Comparison of ENCODE assay signal across 26 mouse cellular contexts in the genomic region with DNA sequence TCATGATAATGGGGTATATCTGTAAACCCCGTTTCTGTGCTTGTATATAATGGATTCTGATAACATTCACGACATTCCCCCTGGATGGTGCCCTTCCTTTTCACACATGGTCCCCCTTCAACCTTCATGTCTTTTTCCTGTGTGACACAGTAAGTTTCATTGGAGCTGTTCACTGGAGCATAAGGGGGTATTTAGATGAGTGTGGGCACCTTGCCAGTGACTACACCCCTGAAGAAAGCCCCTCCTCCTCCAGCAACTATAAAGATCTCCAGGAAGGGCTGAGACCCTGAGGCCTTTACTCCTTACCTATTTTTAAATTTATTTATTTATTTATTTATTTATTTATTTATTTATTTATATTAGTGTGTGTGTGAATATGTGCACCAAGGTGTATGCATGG. TPM values are rescaled to one million over a fixed set of nuclear protein-coding genes. Genes with fewer than 3 reads are reported as not detected.
DNase-seq lines count a peak whose midpoint lies in the region; ATAC-seq lines count a peak whose summit lies in the region.
"Had no signal": no experiment of that assay in that cellular context is flagged by ENCODE, and none has a peak within 500 bp of the region (broad histone marks: within the 10 kb centered on the region; RNA-seq: fewer than 3 reads in every experiment).

No protein-coding gene starts in this region.

- H3K9me3 ChIP-seq in forebrain, embryonic 13.5 days (replicated peaks): no peaks in the 10 kb centered on the region
- no peaks in the 10 kb centered on the region for H3K9me3 ChIP-seq in forebrain, embryonic 10.5 days
- no peaks in the 10 kb centered on the region for H3K9me3 ChIP-seq in midbrain, embryonic 11.5 days (ENCODE audit: control insufficient read depth, low read length)
- no peaks in the 10 kb centered on the region for H3K9me3 ChIP-seq in midbrain, embryonic 13.5 days
- H3K9me3 ChIP-seq: embryonic facial prominence, embryonic 13.5 days; embryonic facial prominence, embryonic 15.5 days had no signal

- H3K4me2 ChIP-seq in forebrain, embryonic 13.5 days: no peak overlapping the region
- H3K4me2 ChIP-seq in midbrain, embryonic 11.5 days: no peak overlapping the region
- no peak overlapping the region for H3K4me2 ChIP-seq in midbrain, embryonic 13.5 days (replicated peaks)
- H3K4me2 ChIP-seq: embryonic facial prominence, embryonic 13.5 days; embryonic facial prominence, embryonic 15.5 days had no signal

- H3K36me3 ChIP-seq in forebrain, embryonic 13.5 days (ENCODE audit: poor library complexity, severe bottlenecking): no peaks in the 10 kb centered on the region
- H3K36me3 ChIP-seq in forebrain, embryonic 10.5 days (replicated peaks): no peaks in the 10 kb centered on the region
- H3K36me3 ChIP-seq in midbrain, embryonic 11.5 days (ENCODE audit: control insufficient read depth, insufficient read depth, low read length): no peaks in the 10 kb centered on the region
- H3K36me3 ChIP-seq in midbrain, embryonic 13.5 days: no peaks in the 10 kb centered on the region
- H3K36me3 ChIP-seq: embryonic facial prominence, embryonic 13.5 days; embryonic facial prominence, embryonic 15.5 days; G1E had no signal

- H3K4me1 ChIP-seq in forebrain, embryonic 13.5 days: peaks cover 10% of the 10 kb centered on the region
- H3K4me1 ChIP-seq in forebrain, embryonic 10.5 days: no peaks in the 10 kb centered on the region
- no peaks in the 10 kb centered on the region for H3K4me1 ChIP-seq in midbrain, embryonic 11.5 days (ENCODE audit: control insufficient read depth, insufficient read depth, low read length)
- H3K4me1 ChIP-seq in midbrain, embryonic 13.5 days (replicated peaks): no peaks in the 10 kb centered on the region
- H3K4me1 ChIP-seq: embryonic facial prominence, embryonic 13.5 days; embryonic facial prominence, embryonic 15.5 days had no signal

- no peak overlapping the region for H3K9ac ChIP-seq in forebrain, embryonic 13.5 days
- H3K9ac ChIP-seq in midbrain, embryonic 11.5 days (ENCODE audit: low read length): no peak overlapping the region
- H3K9ac ChIP-seq in midbrain, embryonic 13.5 days (replicated peaks): no peak overlapping the region
- H3K9ac ChIP-seq: embryonic facial prominence, embryonic 13.5 days; embryonic facial prominence, embryonic 15.5 days had no signal

- 0 out of 2 replicates have a peak, but pooled peaks have one; percentile 38 for ATAC-seq in forebrain, embryonic 13.5 days
- ATAC-seq in midbrain, embryonic 11.5 days (ENCODE audit: low FRiP score): no peak
- ATAC-seq in midbrain, embryonic 13.5 days: no peak
- ATAC-seq: activated CD4-positive, CD25-positive, alpha-beta regulatory T cell, adult 4 months; CD4-positive, CD25-positive, alpha-beta regulatory T cell, adult 4 months; forebrain, embryonic 16.5 days; Patski had no signal

- DNase-seq in forebrain, embryonic 10.5 days (ENCODE audit: extremely low spot score, low spot score): no peak
- peak; percentile 30 for DNase-seq in heart, adult 11 months
- DNase-seq in heart, adult 18-20 months: no peak
- peak; percentile 49 for DNase-seq in midbrain, embryonic 11.5 days (ENCODE audit: low spot score, missing footprints)
- DNase-seq: adrenal gland, adult 8-10 months; adrenal gland, postnatal 14 days; adrenal gland, postnatal 36 days; B cell, adult 2 months; cerebellum, adult 11 months; cerebellum, adult 18-20 months; cerebellum, adult 8-10 months; cerebellum, adult 9-11 months; cerebellum, postnatal 14 days; cerebellum, postnatal 36 days; embryo, embryonic 11 days had no signal

- H3K27me3 ChIP-seq in forebrain, embryonic 13.5 days: no peaks in the 10 kb centered on the region
- H3K27me3 ChIP-seq in forebrain, embryonic 10.5 days (ENCODE audit: poor library complexity, severe bottlenecking): no peaks in the 10 kb centered on the region
- no peaks in the 10 kb centered on the region for H3K27me3 ChIP-seq in midbrain, embryonic 11.5 days (ENCODE audit: control insufficient read depth, insufficient read depth, low read length)
- no peaks in the 10 kb centered on the region for H3K27me3 ChIP-seq in midbrain, embryonic 13.5 days
- H3K27me3 ChIP-seq: CH12.LX; embryonic facial prominence, embryonic 13.5 days; embryonic facial prominence, embryonic 15.5 days; Patski had no signal

- WGBS in forebrain, embryonic 13.5 days: 50% methylated on average over 2 of the region's 2 CpGs
- 93% methylated on average over 2 of the region's 2 CpGs for WGBS in forebrain, embryonic 10.5 days
- 91% methylated on average over 2 of the region's 2 CpGs for WGBS in midbrain, embryonic 11.5 days
- 84% methylated on average over 2 of the region's 2 CpGs for WGBS in midbrain, embryonic 13.5 days

- no peak overlapping the region for H3K27ac ChIP-seq in forebrain, embryonic 13.5 days
- no peak overlapping the region for H3K27ac ChIP-seq in forebrain, embryonic 10.5 days
- no peak overlapping the region for H3K27ac ChIP-seq in midbrain, embryonic 11.5 days (ENCODE audit: low read depth, low read length)
- H3K27ac ChIP-seq in midbrain, embryonic 13.5 days: no peak overlapping the region
- H3K27ac ChIP-seq: embryonic facial prominence, embryonic 13.5 days; embryonic facial prominence, embryonic 15.5 days had no signal

- H3K4me3 ChIP-seq in forebrain, embryonic 13.5 days: no peak overlapping the region
- no peak overlapping the region for H3K4me3 ChIP-seq in forebrain, embryonic 10.5 days
- H3K4me3 ChIP-seq in midbrain, embryonic 11.5 days (ENCODE audit: low read depth, low read length): no peak overlapping the region
- H3K4me3 ChIP-seq in midbrain, embryonic 13.5 days (replicated peaks): no peak overlapping the region
- H3K4me3 ChIP-seq: embryonic facial prominence, embryonic 13.5 days; embryonic facial prominence, embryonic 15.5 days; erythroblast, embryonic 14.5 days had no signal

RNA-seq across cellular contexts. Expression of gene Xylt1, which starts 24.5 kb away (rescaled TPM):
- 2.4 and 2.5 TPM in 2 replicates for polyA plus RNA-seq in forebrain, embryonic 13.5 days (2015; fragmentation: Nextera tagmentation; extraction: Ambion mirVana)
- 1.7 and 2.3 TPM in 2 replicates for polyA plus RNA-seq in forebrain, embryonic 10.5 days (2016; fragmentation: Nextera tagmentation; extraction: Ambion mirVana)
- 1 to 10 TPM; 1.8 to 2.4 TPM for total RNA-seq in heart, adult 18-20 months (2021)
- polyA plus RNA-seq in midbrain, embryonic 11.5 days (2014; fragmentation: Nextera tagmentation; extraction: Ambion mirVana): 0.83 and 1.1 TPM in 2 replicates
- 1.2 and 1.7 TPM in 2 replicates for polyA plus RNA-seq in midbrain, embryonic 13.5 days (2015; fragmentation: Nextera tagmentation; extraction: Ambion mirVana)
- polyA plus RNA-seq: G1E had no signal

Comparison
In these comparisons a context has a peak if more than half of its experiments do, and no peak if none do; other contexts are left out.
1. DNase-seq: peak in heart, adult 11 months (single experiment) and midbrain, embryonic 11.5 days (single experiment); none in forebrain, embryonic 10.5 days (single experiment) and heart, adult 18-20 months (0 of 2).